Mouse (Mus musculus) left cerebral cortex, adult 2 months (tissue): ENCODE measurements around the gene Garnl3. TPM values are rescaled to one million over a fixed set of nuclear protein-coding genes. Genes with fewer than 3 reads are reported as not detected.

Experiments
- DNase-seq, 2 experiments: peaks; one replicate each; pipeline ENCODE4 v3.0.0; 2021 to 2022; ENCODE audit warnings: low spot score in 2 of 2, mixed read lengths in 1 of 2; ENCODE audit errors: extremely low spot score in 1 of 2
- H3K27ac ChIP-seq: fragments of 200-600 bp; 2 replicates; pipeline ENCODE4 v1.8.1; 2022
- H3K4me3 ChIP-seq: fragments of 200-600 bp; 2 replicates; pipeline ENCODE4 v1.8.1; 2022
- CTCF ChIP-seq: fragments of 200-600 bp; IDR thresholded peaks from 2 replicates; pipeline ENCODE4 v1.8.1; 2022; ENCODE audit warnings: antibody characterized with exemption, mild to moderate bottlenecking, moderate library complexity
- intact Hi-C: fragments of 180-260 bp; cut with DNase I; formaldehyde crosslinking; loops from one replicate; pipeline ENCODE4 v1.15.1; 2025
- total RNA-seq, 2 experiments: library from RNA; stranded (reverse); gene quantifications; 2 replicates each; pipeline ENCODE4 v1.2.3; 2021

Garnl3 gene
- total RNA-seq, 2 experiments from 2014 or later = 94.7 to 129 TPM

GRCm38 (mm10) chr2:33170777-33171565 is 39.5 kb upstream of the Garnl3 start:
- Histone ChIP-seq H3K4me3 (no peak overlapping the region), H3K27ac (peak overlapping the region; percentile 15; the same call in 1 of the 2 replicates)
- intact Hi-C loops = no loop called here
- no peak for DNase-seq
- no peak for TF ChIP-seq CTCF

- no peak for DNase-seq
- no peak for TF ChIP-seq CTCF
- intact Hi-C loops = no loop called here
- no peak overlapping the region for H3K4me3 ChIP-seq
- no peak overlapping the region for H3K27ac ChIP-seq
Observed at GRCm38 (mm10) chr2:33169445-33169844, 38.0 kb upstream of the Garnl3 start.

- intact Hi-C loops = no loop called here
- TF ChIP-seq CTCF = no peak
- no peak overlapping the region for H3K4me3 ChIP-seq
- no peak overlapping the region for H3K27ac ChIP-seq
- no peak for DNase-seq
Observed at GRCm38 (mm10) chr2:33167060-33167459, 35.6 kb upstream of the Garnl3 start.

- intact Hi-C loops = no loop called here
- Histone ChIP-seq H3K4me3 (no peak overlapping the region), H3K27ac (no peak overlapping the region)
- no peak for DNase-seq
- no peak for TF ChIP-seq CTCF
Observed at GRCm38 (mm10) chr2:33165710-33166374, 34.4 kb upstream of the Garnl3 start.

- H3K27ac ChIP-seq = no peak overlapping the region
- intact Hi-C loops = no loop called here
- no peak overlapping the region for H3K4me3 ChIP-seq
- no peak for DNase-seq
- TF ChIP-seq CTCF = no peak
Observed at GRCm38 (mm10) chr2:33165229-33165628, 33.8 kb upstream of the Garnl3 start.

- no peak for TF ChIP-seq CTCF
- H3K4me3 ChIP-seq = no peak overlapping the region
- intact Hi-C loops = no loop called here
- no peak for DNase-seq
- no peak overlapping the region for H3K27ac ChIP-seq
Observed at GRCm38 (mm10) chr2:33164646-33165045, 33.2 kb upstream of the Garnl3 start.

GRCm38 (mm10) chr2:33162126-33162525 is 30.7 kb upstream of the Garnl3 start:
- intact Hi-C loops = no loop called here
- no peak for TF ChIP-seq CTCF

GRCm38 (mm10) chr2:33160326-33160973 is 29.0 kb upstream of the Garnl3 start:
- H3K27ac ChIP-seq = no peak overlapping the region; the same call in 1 of the 2 replicates
- no peak overlapping the region for H3K4me3 ChIP-seq
- no peak for DNase-seq
- no peak for TF ChIP-seq CTCF
- intact Hi-C loops = no loop called here

More at GRCm38 (mm10) chr2:33162126-33162525, 30.7 kb upstream of the Garnl3 start:
- Histone ChIP-seq H3K27ac (no peak overlapping the region), H3K4me3 (no peak overlapping the region)
- no peak for DNase-seq

- intact Hi-C loops = no loop called here
- no peak for TF ChIP-seq CTCF
- H3K27ac ChIP-seq = peak overlapping the region; percentile 17; the same call in 1 of the 2 replicates
- H3K4me3 ChIP-seq = no peak overlapping the region
- DNase-seq = no peak
Observed at GRCm38 (mm10) chr2:33159593-33159992, 28.1 kb upstream of the Garnl3 start.

GRCm38 (mm10) chr2:33158895-33159294 is 27.4 kb upstream of the Garnl3 start:
- no peak for DNase-seq
- TF ChIP-seq CTCF = no peak
- intact Hi-C loops = no loop called here

GRCm38 (mm10) chr2:33156283-33156781 is 24.9 kb upstream of the Garnl3 start:
- intact Hi-C loops = no loop called here
- TF ChIP-seq CTCF = no peak; the same call in 1 of the 2 replicates
- no peak for DNase-seq
- no peak overlapping the region for H3K27ac ChIP-seq
- H3K4me3 ChIP-seq = no peak overlapping the region

More at GRCm38 (mm10) chr2:33158895-33159294, 27.4 kb upstream of the Garnl3 start:
- no peak overlapping the region for H3K27ac ChIP-seq
- no peak overlapping the region for H3K4me3 ChIP-seq
